Mouse (Mus musculus): Measurements from ENCODE around the gene Olfr1198.

- no peak for TF ChIP-seq CTCF (IDR thresholded peaks at IDR 0.05; ENCODE audit: insufficient read depth, low read depth, low read length)
- TF ChIP-seq POLR2A (IDR thresholded peaks at IDR 0.05; ENCODE audit: insufficient read depth, low read depth, low read length), result no peak
Observed at GRCm38 (mm10) chr2:88770388-88770787, 19.2 kb upstream of the Olfr1198 start, which contains the start of gene Olfr1200.
